Mouse (Mus musculus) small intestine, adult 2 months (tissue): ENCODE results near the gene Minos1.
A peak's percentile ranks its signal among the peaks of the same experiment; 100 is the strongest.

Experiments
- CTCF ChIP-seq: fragments of 200-500 bp; IDR thresholded peaks from 2 replicates; pipeline ENCODE4 v1.5.1; 2012; ENCODE audit warnings: low read depth, mild to moderate bottlenecking, control low read depth, inconsistent platforms, low read length, moderate library complexity, mixed read lengths; ENCODE audit not compliant: insufficient replicate concordance, insufficient read length; ENCODE audit errors: extremely low read depth
- POLR2A ChIP-seq: fragments of 200-500 bp; IDR thresholded peaks from 2 replicates; pipeline ENCODE4 v1.6.1; 2012; ENCODE audit warnings: low read depth, mild to moderate bottlenecking, control low read depth, inconsistent platforms, low read length, moderate library complexity

DNA sequence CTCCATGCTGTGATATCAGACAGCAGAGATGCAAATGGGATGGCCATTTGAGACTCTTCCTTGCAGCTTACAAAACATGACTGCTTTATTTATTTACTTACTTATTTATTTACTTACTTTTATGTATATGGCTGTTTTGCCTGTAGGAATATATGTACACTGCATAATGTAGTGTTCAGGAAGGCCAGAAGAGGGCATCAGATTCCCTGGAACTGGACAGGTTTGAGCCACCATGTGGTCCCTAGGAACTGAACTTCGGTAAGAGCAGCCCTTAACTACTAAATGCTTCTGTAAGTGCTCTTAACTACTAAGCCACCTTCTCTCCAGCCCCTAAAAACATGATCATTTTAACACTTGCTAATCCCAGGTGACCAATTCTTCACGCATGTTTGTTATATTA lies 52.6 kb downstream of the Minos1 start:
- TF ChIP-seq CTCF (peak; percentile 32; the same call in 1 of the 2 replicates), POLR2A (no peak)
